ENCODE assay signal across 8 mouse cellular contexts in genomic region chr6:146887958-146888659, GRCm38 (mm10). TPM values are rescaled to one million over a fixed set of nuclear protein-coding genes. Genes with fewer than 3 reads are reported as not detected.
DNase-seq lines count a peak whose midpoint lies in the region; ATAC-seq and TF ChIP-seq lines count a peak whose summit lies in the region.

Ppfibp1 (plus strand) TSS chr6:146888487.

- peak within 1 kb of the TSS; percentile 77 for H3K4me2 ChIP-seq in forebrain, embryonic 15.5 days (replicated peaks)
- H3K4me2 ChIP-seq in liver, postnatal 0 days (ENCODE audit: low read depth, low read length), result peak within 1 kb of the TSS; percentile 89
- H3K4me2 ChIP-seq in neural tube, embryonic 13.5 days, result peak within 1 kb of the TSS; percentile 81

- peaks cover 14% of the 10 kb centered on the region for H3K4me1 ChIP-seq in G1E (ENCODE audit: insufficient read depth, low read depth, low read length)
- H3K4me1 ChIP-seq in forebrain, embryonic 15.5 days, result no peaks in the 10 kb centered on the region
- peaks cover 11% of the 10 kb centered on the region for H3K4me1 ChIP-seq in liver, postnatal 0 days (ENCODE audit: insufficient read depth)
- 0 out of 2 replicates have a peak, but pooled peaks cover 10% of the 10 kb centered on the region for H3K4me1 ChIP-seq in neural tube, embryonic 13.5 days (replicated peaks)
- peaks cover 8% of the 10 kb centered on the region for H3K4me1 ChIP-seq in testis, adult 2 months (ENCODE audit: control insufficient read depth, insufficient read depth, low read length)

- no peak for TF ChIP-seq CTCF in G1E (IDR thresholded peaks at IDR 0.05; ENCODE audit: low read depth, low read length)
- no peak for TF ChIP-seq CTCF in liver, postnatal 0 days (IDR thresholded peaks at IDR 0.05; ENCODE audit: low read depth)
- TF ChIP-seq CTCF in testis, adult 2 months (IDR thresholded peaks at IDR 0.05; ENCODE audit: control insufficient read depth, insufficient read depth, insufficient replicate concordance, low read depth, low read length), result no peak

- H3K9me3 ChIP-seq in G1E (replicated peaks), result no peaks in the 10 kb centered on the region
- H3K9me3 ChIP-seq in forebrain, embryonic 15.5 days, result no peaks in the 10 kb centered on the region
- no peaks in the 10 kb centered on the region for H3K9me3 ChIP-seq in liver, postnatal 0 days (ENCODE audit: low read length)
- H3K9me3 ChIP-seq in neural tube, embryonic 13.5 days, result no peaks in the 10 kb centered on the region

- H3K36me3 ChIP-seq in G1E (replicated peaks), result no peaks in the 10 kb centered on the region
- no peaks in the 10 kb centered on the region for H3K36me3 ChIP-seq in forebrain, embryonic 15.5 days
- H3K36me3 ChIP-seq in liver, postnatal 0 days (replicated peaks; ENCODE audit: insufficient read depth, low read length), result no peaks in the 10 kb centered on the region
- no peaks in the 10 kb centered on the region for H3K36me3 ChIP-seq in neural tube, embryonic 13.5 days
- no peaks in the 10 kb centered on the region for H3K36me3 ChIP-seq in testis, adult 2 months (ENCODE audit: control insufficient read depth, insufficient read depth, low read length)

- peak; percentile 99 for DNase-seq in G1E (ENCODE audit: low spot score)
- DNase-seq in cerebellum, adult 11-12 months, result peak; percentile 85
- DNase-seq in heart, postnatal 14 days, result peak; percentile 98 to 100
- peak; percentile 94 for DNase-seq in layer of hippocampus, adult 11-12 months (ENCODE audit: low spot score)
- peak; percentile 94 for DNase-seq in liver, postnatal 0 days

- peak within 1 kb of the TSS; percentile 64 for H3K9ac ChIP-seq in forebrain, embryonic 15.5 days (replicated peaks)
- H3K9ac ChIP-seq in liver, postnatal 0 days (replicated peaks), result peak within 1 kb of the TSS; percentile 80
- peak within 1 kb of the TSS; percentile 84 for H3K9ac ChIP-seq in neural tube, embryonic 13.5 days

- peak within 1 kb of the TSS; percentile 78 for H3K4me3 ChIP-seq in G1E (ENCODE audit: low read depth, low read length)
- H3K4me3 ChIP-seq in forebrain, embryonic 15.5 days, result peak within 1 kb of the TSS; percentile 63
- peak within 1 kb of the TSS; percentile 72 for H3K4me3 ChIP-seq in liver, postnatal 0 days (ENCODE audit: low read depth, low read length)
- peak within 1 kb of the TSS; percentile 73 for H3K4me3 ChIP-seq in neural tube, embryonic 13.5 days
- H3K4me3 ChIP-seq in testis, adult 2 months (ENCODE audit: control insufficient read depth, low read depth, low read length), result peak within 1 kb of the TSS; percentile 92

- under 1% methylated on average over 74 of the region's 80 CpGs for WGBS in forebrain, embryonic 15.5 days
- 2% methylated on average over 65 of the region's 80 CpGs for WGBS in liver, postnatal 0 days (ENCODE audit: insufficient replicate concordance)
- under 1% methylated on average over 77 of the region's 80 CpGs for WGBS in neural tube, embryonic 13.5 days

- H3K27ac ChIP-seq in forebrain, embryonic 15.5 days (replicated peaks), result no peak within 1 kb of the TSS
- peak within 1 kb of the TSS; percentile 86 for H3K27ac ChIP-seq in liver, postnatal 0 days (ENCODE audit: low read depth)
- no peak within 1 kb of the TSS; the same call in 1 of the 2 replicates for H3K27ac ChIP-seq in neural tube, embryonic 13.5 days (replicated peaks)
- H3K27ac ChIP-seq in testis, adult 2 months (ENCODE audit: control insufficient read depth, insufficient read depth, low read depth, low read length), result peak within 1 kb of the TSS; percentile 65

- intact Hi-C loops in heart, postnatal 14 days (cut with DNase I), result loop anchor here (5.0 kb wide), 2 partner anchors 51 to 74 kb away; no protein-coding TSS in a partner anchor

- ATAC-seq in G1E (ENCODE audit: extremely low read depth, insufficient number of reproducible peaks, low FRiP score, poor library complexity, severe bottlenecking), result peak; percentile 83
- ATAC-seq in forebrain, embryonic 15.5 days (replicated peaks), result peak; percentile 97
- peak; percentile 95 for ATAC-seq in liver, postnatal 0 days
- peak; percentile 97 for ATAC-seq in neural tube, embryonic 13.5 days (ENCODE audit: low read depth)

- peak; percentile 76; the same call in 1 of the 2 replicates for TF ChIP-seq POLR2A in testis, adult 2 months (IDR thresholded peaks at IDR 0.05; ENCODE audit: control insufficient read depth, low read depth, low read length)

- peaks cover 9% of the 10 kb centered on the region for H3K27me3 ChIP-seq in G1E (ENCODE audit: insufficient read depth, low read length)
- H3K27me3 ChIP-seq in forebrain, embryonic 15.5 days, result no peaks in the 10 kb centered on the region
- no peaks in the 10 kb centered on the region for H3K27me3 ChIP-seq in liver, postnatal 0 days (ENCODE audit: insufficient read depth, low read length)
- peaks cover 64% of the 10 kb centered on the region for H3K27me3 ChIP-seq in neural tube, embryonic 13.5 days
- no peaks in the 10 kb centered on the region for H3K27me3 ChIP-seq in testis, adult 2 months (ENCODE audit: control insufficient read depth, insufficient read depth, low read length)

- no peak for TF ChIP-seq EP300 in liver, postnatal 0 days (IDR thresholded peaks at IDR 0.05; ENCODE audit: low read depth)

RNA-seq across cellular contexts. Expression of gene Ppfibp1, which starts in this region (rescaled TPM):
- total RNA-seq in G1E (2014; fragmentation: Nextera tagmentation) (3.1 and 3.3 TPM in 2 replicates), G1E (2017) (8.3 and 8.6 TPM in 2 replicates)
- polyA plus RNA-seq in G1E (2012), result 0.32 and 1.1 TPM in 2 replicates
- 14.2 and 19.4 TPM in 2 replicates for polyA plus RNA-seq in forebrain, embryonic 15.5 days (2015; fragmentation: Nextera tagmentation; extraction: Ambion mirVana)
- 10 to 100 TPM; 80.7 to 89.8 TPM for total RNA-seq in heart, postnatal 14 days (2021)
- 8.9 and 11.3 TPM in 2 replicates for polyA plus RNA-seq in liver, postnatal 0 days (2015; fragmentation: Nextera tagmentation; extraction: Ambion mirVana)
- polyA plus RNA-seq in neural tube, embryonic 13.5 days (2015; fragmentation: Nextera tagmentation; extraction: Ambion mirVana), result 15.2 and 17.7 TPM in 2 replicates
- polyA plus RNA-seq in testis, adult 2 months (2012; rRNA removed), result 9.2 and 10.9 TPM in 2 replicates

Comparison
In these comparisons a context has a peak if more than half of its experiments do, and no peak if none do; other contexts are left out.
1. RNA of gene Ppfibp1 (total RNA-seq): 80.7 to 89.8 TPM in heart, postnatal 14 days; 3.1 to 8.6 TPM in G1E; every median in the first group is over 4 times any median in the second.
2. H3K27ac ChIP-seq: peak in liver, postnatal 0 days (single experiment) and testis, adult 2 months (single experiment); none in forebrain, embryonic 15.5 days (single experiment) and neural tube, embryonic 13.5 days (single experiment).
3. Peak in every context shown above with its lines, with median percentiles within 50 percentile points of each other: ATAC-seq, DNase-seq, H3K4me3 ChIP-seq, H3K4me2 ChIP-seq and H3K9ac ChIP-seq.